Mouse (Mus musculus): ENCODE results near the gene Gabbr2. TPM values are rescaled to one million over a fixed set of nuclear protein-coding genes. Genes with fewer than 3 reads are reported as not detected.

The Gabbr2 gene
- polyA plus RNA-seq, 1 experiment from 2014 or later = 0.11 TPM

DNA sequence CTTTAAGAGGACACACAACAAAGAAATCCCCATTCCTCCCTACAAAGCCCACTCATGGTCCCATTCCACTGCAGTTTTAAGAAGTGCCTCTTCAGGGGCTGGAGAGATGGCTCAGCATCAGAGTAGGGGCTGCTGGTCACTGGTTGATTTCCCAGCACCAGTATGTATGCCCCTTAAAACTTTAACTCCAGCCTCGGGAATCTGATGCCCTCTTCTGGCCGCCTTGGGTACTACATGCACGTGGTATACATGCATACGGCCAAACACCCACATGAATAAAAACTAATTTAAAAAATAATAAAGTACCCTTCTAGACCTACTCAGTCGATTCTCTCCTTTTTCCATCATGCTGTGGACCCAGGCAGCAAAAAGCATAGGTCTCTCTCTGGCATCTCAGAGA is 28.9 kb upstream of the Gabbr2 start:
- Histone ChIP-seq H3K4me1 (ENCODE audit: insufficient read depth, low read length) (no peaks in the 10 kb centered on the region), H3K4me2 (replicated peaks; ENCODE audit: low read depth, low read length) (no peak overlapping the region), H3K9me3 (ENCODE audit: low read length) (no peaks in the 10 kb centered on the region), H3K4me3 (ENCODE audit: low read length) (no peak overlapping the region), H3K36me3 (ENCODE audit: insufficient read depth, low read length) (peaks cover 14% of the 10 kb centered on the region), H3K9ac (replicated peaks; ENCODE audit: low read length) (no peak overlapping the region), H3K27ac (ENCODE audit: low read length) (no peak overlapping the region), H3K27me3 (ENCODE audit: insufficient read depth, low read length) (no peaks in the 10 kb centered on the region)
- no peak for ATAC-seq (ENCODE audit: low FRiP score, low TSS enrichment)
- WGBS = 20% methylated on average over 5 of the region's 5 CpGs

DNA sequence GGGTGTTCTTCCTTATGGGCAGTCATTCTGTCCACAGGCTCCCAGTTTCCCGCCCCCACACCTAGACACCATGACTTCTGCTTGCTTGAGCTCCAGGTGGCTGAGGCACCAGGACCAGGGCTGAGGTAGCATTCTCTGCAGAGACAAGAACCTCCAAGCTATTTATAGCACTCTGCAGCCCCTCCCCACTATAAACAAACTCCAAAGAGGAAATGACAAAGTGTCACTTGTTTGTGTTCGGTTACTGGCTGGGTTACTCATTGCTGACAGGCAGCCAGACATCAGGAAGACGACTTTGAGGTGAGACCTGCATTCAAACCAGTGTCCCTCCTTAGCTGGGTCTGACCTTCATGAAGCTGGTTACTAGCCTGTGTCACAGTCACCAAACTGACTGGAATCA is 23.5 kb upstream of the Gabbr2 start:
- Histone ChIP-seq H3K4me1 (ENCODE audit: insufficient read depth, low read length) (peaks cover 4% of the 10 kb centered on the region; the same call in 1 of the 2 replicates), H3K4me2 (replicated peaks; ENCODE audit: low read depth, low read length) (no peak overlapping the region), H3K9me3 (ENCODE audit: low read length) (no peaks in the 10 kb centered on the region), H3K36me3 (ENCODE audit: insufficient read depth, low read length) (peaks cover 12% of the 10 kb centered on the region; the same call in 1 of the 2 replicates), H3K27ac (ENCODE audit: low read length) (no peak overlapping the region), H3K4me3 (ENCODE audit: low read length) (no peak overlapping the region), H3K27me3 (ENCODE audit: insufficient read depth, low read length) (no peaks in the 10 kb centered on the region), H3K9ac (replicated peaks; ENCODE audit: low read length) (no peak overlapping the region)
- ATAC-seq (ENCODE audit: low FRiP score, low TSS enrichment) = no peak
- WGBS = 19% methylated on average over 3 of the region's 3 CpGs

- no peak overlapping the region for H3K4me2 ChIP-seq (replicated peaks; ENCODE audit: low read depth, low read length)
- no peaks in the 10 kb centered on the region for H3K27me3 ChIP-seq (ENCODE audit: insufficient read depth, low read length)
- no peaks in the 10 kb centered on the region for H3K9me3 ChIP-seq (ENCODE audit: low read length)
- peaks cover 12% of the 10 kb centered on the region; the same call in 1 of the 2 replicates for H3K36me3 ChIP-seq (ENCODE audit: insufficient read depth, low read length)
- no peak overlapping the region for H3K27ac ChIP-seq (ENCODE audit: low read length)
- no peak overlapping the region for H3K4me3 ChIP-seq (ENCODE audit: low read length)
- 50% methylated on average over 10 of the region's 10 CpGs for WGBS
- H3K4me1 ChIP-seq (ENCODE audit: insufficient read depth, low read length) = peaks cover 4% of the 10 kb centered on the region; the same call in 1 of the 2 replicates
- H3K9ac ChIP-seq (replicated peaks; ENCODE audit: low read length) = no peak overlapping the region
- ATAC-seq (ENCODE audit: low FRiP score, low TSS enrichment) = no peak
Measured at GRCm38 (mm10) chr4:47012476-47012875, 20.8 kb upstream of the Gabbr2 start.

DNA sequence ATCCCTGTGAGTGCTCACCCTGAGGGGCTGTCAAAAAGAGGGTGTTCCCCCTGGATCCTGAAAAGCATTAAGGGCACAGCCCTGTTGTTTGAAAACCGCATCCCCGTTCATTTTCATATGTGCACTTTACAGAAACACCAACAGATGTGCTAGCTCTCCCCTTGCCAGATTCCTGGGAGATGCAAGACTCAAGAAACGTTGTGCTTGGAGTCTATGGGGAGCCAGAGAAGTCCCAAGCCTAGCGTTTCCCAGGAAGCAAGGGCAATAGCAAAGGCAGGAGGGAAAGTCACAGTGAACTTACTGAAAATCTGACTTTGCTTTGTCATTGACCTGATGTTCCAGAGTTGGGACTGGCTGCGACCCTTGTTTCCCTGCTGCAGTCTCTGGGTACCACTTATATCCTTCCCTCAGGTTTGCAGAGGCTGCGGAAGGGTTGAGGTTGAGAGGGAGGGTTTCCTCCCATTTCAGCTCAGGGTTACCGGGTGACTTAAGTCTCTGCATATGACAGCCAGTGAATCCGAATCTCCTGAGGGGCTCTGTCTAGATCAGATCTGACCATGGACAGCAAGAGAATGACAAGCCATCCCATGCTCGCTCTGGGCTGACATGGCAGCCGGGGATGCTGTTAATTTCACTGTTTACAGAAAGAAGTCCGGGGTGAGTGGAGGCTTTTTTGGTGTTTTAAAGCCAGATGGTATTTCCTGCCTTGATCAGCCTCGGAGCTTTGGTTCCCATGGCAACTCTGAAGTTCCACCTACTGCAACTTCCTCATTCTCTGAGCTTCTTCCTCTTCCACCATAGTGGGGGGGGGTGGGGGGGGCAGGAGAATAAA is 18.9 kb upstream of the Gabbr2 start:
- H3K4me2 ChIP-seq (replicated peaks; ENCODE audit: low read depth, low read length) = peak overlapping the region; percentile 39
- ATAC-seq (ENCODE audit: low FRiP score, low TSS enrichment) = no peak
- no peaks in the 10 kb centered on the region for H3K9me3 ChIP-seq (ENCODE audit: low read length)
- H3K9ac ChIP-seq (replicated peaks; ENCODE audit: low read length) = no peak overlapping the region
- WGBS = 38% methylated on average over 12 of the region's 12 CpGs
- H3K27me3 ChIP-seq (ENCODE audit: insufficient read depth, low read length) = no peaks in the 10 kb centered on the region
- no peak overlapping the region for H3K4me3 ChIP-seq (ENCODE audit: low read length)
- H3K27ac ChIP-seq (ENCODE audit: low read length) = no peak overlapping the region
- H3K4me1 ChIP-seq (ENCODE audit: insufficient read depth, low read length) = peaks cover 4% of the 10 kb centered on the region; the same call in 1 of the 2 replicates
- no peaks in the 10 kb centered on the region for H3K36me3 ChIP-seq (ENCODE audit: insufficient read depth, low read length)

GRCm38 (mm10) chr4:47000626-47001395 is 9.1 kb upstream of the Gabbr2 start:
- Histone ChIP-seq H3K4me1 (ENCODE audit: insufficient read depth, low read length) (no peaks in the 10 kb centered on the region), H3K4me2 (replicated peaks; ENCODE audit: low read depth, low read length) (no peak overlapping the region), H3K9ac (replicated peaks; ENCODE audit: low read length) (no peak overlapping the region), H3K36me3 (ENCODE audit: insufficient read depth, low read length) (no peaks in the 10 kb centered on the region), H3K9me3 (ENCODE audit: low read length) (no peaks in the 10 kb centered on the region), H3K4me3 (ENCODE audit: low read length) (no peak overlapping the region), H3K27me3 (ENCODE audit: insufficient read depth, low read length) (peaks cover 5% of the 10 kb centered on the region; the same call in 1 of the 2 replicates), H3K27ac (ENCODE audit: low read length) (no peak overlapping the region)
- no peak for ATAC-seq (ENCODE audit: low FRiP score, low TSS enrichment)
- WGBS = 67% methylated on average over 8 of the region's 8 CpGs

- WGBS = 75% methylated on average over 2 of the region's 2 CpGs
Measured at GRCm38 (mm10) chr4:46997969-46998368, 6.3 kb upstream of the Gabbr2 start.

GRCm38 (mm10) chr4:46992827-46993473 is 1.3 kb upstream of the Gabbr2 start:
- ATAC-seq (ENCODE audit: low FRiP score, low TSS enrichment) = no peak
- Histone ChIP-seq H3K27me3 (ENCODE audit: insufficient read depth, low read length) (peaks cover 64% of the 10 kb centered on the region), H3K4me1 (ENCODE audit: insufficient read depth, low read length) (peaks cover 16% of the 10 kb centered on the region), H3K9me3 (ENCODE audit: low read length) (no peaks in the 10 kb centered on the region), H3K4me3 (ENCODE audit: low read length) (no peak overlapping the region), H3K4me2 (replicated peaks; ENCODE audit: low read depth, low read length) (no peak overlapping the region), H3K9ac (replicated peaks; ENCODE audit: low read length) (no peak overlapping the region), H3K36me3 (ENCODE audit: insufficient read depth, low read length) (no peaks in the 10 kb centered on the region), H3K27ac (ENCODE audit: low read length) (no peak overlapping the region)
- WGBS = 3% methylated on average over 8 of the region's 8 CpGs

More at GRCm38 (mm10) chr4:46997969-46998368, 6.3 kb upstream of the Gabbr2 start:
- no peak overlapping the region for H3K4me3 ChIP-seq (ENCODE audit: low read length)
- H3K36me3 ChIP-seq (ENCODE audit: insufficient read depth, low read length) = no peaks in the 10 kb centered on the region
- H3K9ac ChIP-seq (replicated peaks; ENCODE audit: low read length) = no peak overlapping the region
- no peaks in the 10 kb centered on the region for H3K4me1 ChIP-seq (ENCODE audit: insufficient read depth, low read length)
- no peak overlapping the region for H3K4me2 ChIP-seq (replicated peaks; ENCODE audit: low read depth, low read length)
- H3K27ac ChIP-seq (ENCODE audit: low read length) = no peak overlapping the region
- no peaks in the 10 kb centered on the region for H3K9me3 ChIP-seq (ENCODE audit: low read length)
- peaks cover 20% of the 10 kb centered on the region for H3K27me3 ChIP-seq (ENCODE audit: insufficient read depth, low read length)
- no peak for ATAC-seq (ENCODE audit: low FRiP score, low TSS enrichment)

DNA sequence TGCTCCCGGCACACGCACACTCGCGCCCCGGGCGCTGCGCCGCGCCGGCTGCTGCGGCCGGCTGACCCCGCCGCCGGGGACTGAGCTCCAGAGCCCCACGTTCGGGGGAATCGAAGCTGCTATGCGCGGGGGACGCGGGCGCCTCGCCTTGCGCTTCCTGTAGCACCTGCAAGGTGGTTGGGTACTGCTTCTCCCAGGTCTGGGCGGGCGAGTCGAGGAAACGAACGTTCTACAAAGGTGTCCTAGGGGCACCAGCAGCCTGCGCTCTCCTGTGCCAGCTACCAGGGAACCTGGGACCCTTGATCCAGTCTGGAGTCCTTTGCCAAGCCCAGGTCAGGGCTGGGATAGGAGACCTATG is 265 bp upstream of the Gabbr2 start:
- Histone ChIP-seq H3K27ac (ENCODE audit: low read length) (no peak overlapping the region), H3K36me3 (ENCODE audit: insufficient read depth, low read length) (no peaks in the 10 kb centered on the region), H3K9ac (replicated peaks; ENCODE audit: low read length) (no peak overlapping the region), H3K9me3 (ENCODE audit: low read length) (no peaks in the 10 kb centered on the region), H3K4me1 (ENCODE audit: insufficient read depth, low read length) (peaks cover 16% of the 10 kb centered on the region), H3K27me3 (ENCODE audit: insufficient read depth, low read length) (peaks cover 68% of the 10 kb centered on the region), H3K4me3 (ENCODE audit: low read length) (peak overlapping the region; percentile 53), H3K4me2 (replicated peaks; ENCODE audit: low read depth, low read length) (peak overlapping the region; percentile 96)
- WGBS = 0% methylated on average over 30 of the region's 31 CpGs
- ATAC-seq (ENCODE audit: low FRiP score, low TSS enrichment) = no peak

GRCm38 (mm10) chr4:46990281-46991015 is 1.2 kb downstream of the Gabbr2 start:
- 3% methylated on average over 29 of the region's 29 CpGs for WGBS
- Histone ChIP-seq H3K4me2 (replicated peaks; ENCODE audit: low read depth, low read length) (peak overlapping the region; percentile 96; the same call in 1 of the 2 replicates), H3K36me3 (ENCODE audit: insufficient read depth, low read length) (no peaks in the 10 kb centered on the region), H3K9me3 (ENCODE audit: low read length) (no peaks in the 10 kb centered on the region), H3K4me3 (ENCODE audit: low read length) (peak overlapping the region; percentile 53; the same call in 1 of the 2 replicates), H3K4me1 (ENCODE audit: insufficient read depth, low read length) (peaks cover 16% of the 10 kb centered on the region), H3K9ac (replicated peaks; ENCODE audit: low read length) (no peak overlapping the region), H3K27me3 (ENCODE audit: insufficient read depth, low read length) (peaks cover 68% of the 10 kb centered on the region), H3K27ac (ENCODE audit: low read length) (no peak overlapping the region)
- ATAC-seq (ENCODE audit: low FRiP score, low TSS enrichment) = peak; percentile 57
